Mouse (Mus musculus) megakaryocyte, adult 5-6 weeks (primary cell): Measurements from ENCODE around the gene 4931428L18Rik. TPM values are rescaled to one million over a fixed set of nuclear protein-coding genes. Genes with fewer than 3 reads are reported as not detected.

ENCODE experiments used
- ATAC-seq: 2 replicates; pipeline ENCODE4 v1.8.0; 2016; ENCODE audit warnings: mild to moderate bottlenecking, inconsistent platforms; ENCODE audit not compliant: poor library complexity, severe bottlenecking
- total RNA-seq, 2 experiments: library from RNA; stranded (forward) in 1 of 2; stranded (reverse) in 1 of 2; fragments of 153-499, 151-499 nt in 1 of 2; fragments of 221-1000, 200-1000 nt in 1 of 2; gene quantifications; 2 replicates each; pipeline versions ENCODE4 v1.2.3 to v1.2.4; 2015 to 2017

4931428L18Rik gene
- total RNA-seq, 2 experiments from 2014 or later = 0.18 TPM; not detected in 1

- ATAC-seq = peak; percentile 96
Observed at GRCm38 (mm10) chr1:31153793-31154349, 68.6 kb downstream of the 4931428L18Rik start.

- ATAC-seq = 0 out of 2 replicates have a peak, but pooled peaks have one; percentile 22
Observed at GRCm38 (mm10) chr1:31152799-31153426, 69.6 kb downstream of the 4931428L18Rik start.

- no peak for ATAC-seq
Observed at GRCm38 (mm10) chr1:31150546-31150945, 71.9 kb downstream of the 4931428L18Rik start.

- peak; percentile 21; the same call in 1 of the 2 replicates for ATAC-seq
Observed at GRCm38 (mm10) chr1:31149671-31150070, 72.8 kb downstream of the 4931428L18Rik start.

GRCm38 (mm10) chr1:31143571-31143970 is 78.9 kb downstream of the 4931428L18Rik start:
- ATAC-seq = peak; percentile 69

- ATAC-seq = peak; percentile 45
Observed at GRCm38 (mm10) chr1:31142288-31143094, 80.0 kb downstream of the 4931428L18Rik start.

GRCm38 (mm10) chr1:31138387-31138786 is 84.1 kb downstream of the 4931428L18Rik start:
- ATAC-seq = no peak

- no peak for ATAC-seq
Observed at GRCm38 (mm10) chr1:31113466-31113865, 109.0 kb downstream of the 4931428L18Rik start.

- ATAC-seq = no peak; the same call in 1 of the 2 replicates
Observed at GRCm38 (mm10) chr1:31107961-31108360, 114.5 kb downstream of the 4931428L18Rik start.

- no peak for ATAC-seq
Observed at GRCm38 (mm10) chr1:31102863-31103657, 119.4 kb downstream of the 4931428L18Rik start.

GRCm38 (mm10) chr1:31102280-31102679 is 120.2 kb downstream of the 4931428L18Rik start:
- no peak for ATAC-seq

- no peak for ATAC-seq
Observed at GRCm38 (mm10) chr1:31097208-31097607, 125.3 kb downstream of the 4931428L18Rik start.

- no peak for ATAC-seq
Observed at GRCm38 (mm10) chr1:31096466-31096793, 126.1 kb downstream of the 4931428L18Rik start.

- ATAC-seq = no peak
Observed at GRCm38 (mm10) chr1:31095706-31096465, 126.6 kb downstream of the 4931428L18Rik start.

- no peak for ATAC-seq
Observed at GRCm38 (mm10) chr1:31094792-31095191, 127.7 kb downstream of the 4931428L18Rik start.

GRCm38 (mm10) chr1:31093939-31094338 is 128.5 kb downstream of the 4931428L18Rik start:
- no peak for ATAC-seq

- no peak for ATAC-seq
Observed at GRCm38 (mm10) chr1:31088686-31089085, 133.8 kb downstream of the 4931428L18Rik start.

GRCm38 (mm10) chr1:31072523-31073370 is 149.7 kb downstream of the 4931428L18Rik start:
- ATAC-seq = no peak

GRCm38 (mm10) chr1:31071209-31071608 is 151.3 kb downstream of the 4931428L18Rik start:
- no peak for ATAC-seq
